Mouse (Mus musculus) MEL-GATA-1-ER (cell line): ENCODE measurements around the gene Samd7.

Source experiments
- DNase-seq: peaks from one replicate; pipeline ENCODE4 v3.0.0-alpha.2; 2012; ENCODE audit warnings: low read depth; ENCODE audit errors: extremely low read depth

The Samd7 gene

GRCm38 (mm10) chr3:30764877-30765276, 18.8 kb downstream of the Samd7 start:
- DNase-seq = no peak

DNA sequence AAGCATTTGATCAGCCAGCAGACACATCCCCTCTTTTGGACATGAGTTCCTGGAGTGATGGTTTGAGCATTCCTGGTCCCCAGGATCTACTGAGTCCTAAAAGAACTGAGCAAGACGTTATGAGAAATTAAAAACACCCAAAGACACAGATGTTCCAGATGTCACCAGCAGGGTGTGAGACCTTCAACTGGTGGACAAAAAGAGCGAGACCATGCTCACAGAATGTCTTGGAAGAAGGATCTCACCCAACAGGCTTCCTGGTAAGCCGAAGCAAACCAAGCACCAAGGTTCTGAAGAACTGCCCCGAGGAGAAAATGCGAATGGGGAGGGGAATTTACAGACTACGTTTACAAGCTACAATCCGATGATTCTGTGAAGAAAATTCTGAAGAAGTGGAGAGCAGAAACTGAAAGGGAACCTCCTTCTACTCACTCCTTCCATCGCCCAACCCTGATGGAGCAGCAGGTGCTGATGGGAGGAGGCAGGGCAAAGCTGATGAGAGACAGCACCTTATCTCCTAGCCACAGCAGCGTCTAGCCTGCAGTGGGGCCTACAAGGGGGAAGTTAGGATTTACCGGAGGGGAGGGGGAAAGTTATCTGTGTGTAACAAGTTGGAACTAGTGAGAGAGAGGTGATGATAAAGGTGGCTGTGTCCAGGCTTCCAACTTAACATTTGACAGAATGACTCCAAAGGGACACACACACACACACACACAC, 19.4 kb downstream of the Samd7 start:
- DNase-seq = peak; percentile 99

DNA sequence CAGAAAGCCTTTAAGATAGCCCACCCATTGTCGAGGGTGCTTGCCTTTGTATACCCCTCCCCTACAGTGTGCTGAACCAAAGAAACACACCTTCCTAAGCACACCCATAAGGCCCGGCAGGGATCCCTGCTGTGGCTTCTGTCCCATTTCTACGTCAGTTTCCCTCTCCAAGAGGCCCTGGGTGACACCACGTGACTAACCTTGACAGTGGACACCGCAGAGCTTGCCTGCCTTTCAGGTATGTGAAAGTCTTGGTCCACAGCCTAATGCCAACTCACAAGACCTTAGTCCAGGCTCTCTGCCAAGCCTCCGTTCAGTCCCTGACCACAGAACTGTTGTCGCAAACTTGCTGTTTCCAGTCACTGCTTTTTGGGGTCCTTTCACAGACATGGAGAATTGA, 20.1 kb downstream of the Samd7 start:
- no peak for DNase-seq

- DNase-seq = no peak
These were observed 21.2 kb downstream of the Samd7 start for GRCm38 (mm10) chr3:30767271-30767670.

- no peak for DNase-seq
These were observed 23.8 kb downstream of the Samd7 start for GRCm38 (mm10) chr3:30769755-30770515.

DNA sequence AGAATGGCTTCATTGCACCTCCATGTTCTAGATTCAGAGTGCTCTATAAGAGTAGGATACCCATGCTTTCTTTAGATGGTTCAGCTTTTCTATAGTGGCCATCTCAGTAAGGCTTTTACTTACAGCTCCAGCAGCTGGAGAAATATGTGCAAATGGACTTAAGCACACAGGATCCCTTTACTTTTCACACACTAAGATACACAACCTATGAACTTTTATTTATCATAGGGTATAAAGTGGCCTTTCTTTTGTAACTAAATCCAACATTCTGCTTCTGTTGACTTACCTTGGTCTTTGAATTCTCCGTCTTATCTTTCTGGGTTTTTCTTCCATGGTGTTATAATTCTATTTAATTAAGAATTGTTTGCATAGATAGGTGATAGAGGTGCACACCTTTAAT, 25.5 kb downstream of the Samd7 start:
- no peak for DNase-seq

GRCm38 (mm10) chr3:30772631-30773030, 26.5 kb downstream of the Samd7 start:
- no peak for DNase-seq

DNA sequence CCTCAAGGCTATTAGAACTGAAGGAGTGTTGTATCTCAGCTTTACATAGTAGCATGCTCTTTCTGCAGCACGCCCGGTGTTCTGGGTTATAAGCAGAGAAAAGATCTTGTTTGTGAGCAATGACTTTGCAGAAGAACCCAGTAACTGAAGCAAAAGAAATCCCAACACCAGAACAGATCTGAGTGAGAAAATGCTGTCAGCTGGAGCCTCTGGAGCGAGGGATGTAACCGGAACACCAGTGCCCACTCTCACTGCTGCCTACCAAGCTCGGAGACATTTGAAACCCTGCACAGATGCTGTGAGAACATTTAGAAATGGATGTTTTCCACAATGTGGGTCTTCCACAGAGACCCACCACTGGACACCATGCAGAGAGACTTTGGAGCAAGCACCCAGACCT, 28.6 kb downstream of the Samd7 start:
- no peak for DNase-seq

DNA sequence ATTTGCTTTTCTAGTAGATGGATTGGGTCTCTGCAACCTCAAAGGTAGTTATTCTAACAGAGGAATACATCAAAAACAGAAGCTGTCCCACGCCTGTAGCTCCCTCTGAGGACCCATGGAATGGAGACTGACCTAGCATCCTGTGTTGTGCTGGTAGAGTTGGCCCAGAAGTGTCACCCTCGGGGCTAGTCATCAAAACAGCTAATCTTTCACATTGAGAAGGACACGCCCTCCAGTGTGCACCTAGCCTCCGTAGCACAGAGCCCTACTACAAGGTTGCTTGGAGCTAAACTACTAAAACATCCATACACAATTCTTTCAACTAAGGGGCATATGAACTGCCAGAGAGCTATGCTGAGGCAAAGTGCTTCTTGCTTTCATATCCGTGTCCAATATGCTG, 31.9 kb downstream of the Samd7 start:
- no peak for DNase-seq

DNA sequence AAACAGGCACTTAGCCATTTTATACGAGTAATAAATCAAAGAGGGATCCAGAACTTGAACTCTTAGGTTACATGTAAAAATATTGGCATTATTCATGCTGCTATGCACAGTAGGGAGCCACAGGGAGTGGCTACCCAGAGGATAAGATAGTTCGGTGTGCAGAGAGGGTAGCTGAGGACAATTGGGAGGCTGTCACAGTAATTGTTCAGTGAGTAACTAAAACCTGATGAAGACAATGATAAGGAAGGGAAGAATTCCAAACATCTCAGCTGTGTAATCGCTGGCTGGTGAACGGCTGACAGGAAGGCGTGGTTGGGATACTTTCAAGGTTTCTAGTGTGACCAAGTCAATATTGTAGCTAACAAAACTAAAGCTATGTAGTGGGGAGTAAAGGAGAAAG, 42.4 kb downstream of the Samd7 start:
- DNase-seq = no peak

- peak; percentile 58 for DNase-seq
These were observed 46.8 kb downstream of the Samd7 start, which contains the start of gene Sec62 for GRCm38 (mm10) chr3:30792737-30793402. TSS of gene Sec62 (plus strand) at chr3:30792875.

- peak; percentile 29 for DNase-seq
These were observed 47.5 kb downstream of the Samd7 start for GRCm38 (mm10) chr3:30793403-30794221.

DNA sequence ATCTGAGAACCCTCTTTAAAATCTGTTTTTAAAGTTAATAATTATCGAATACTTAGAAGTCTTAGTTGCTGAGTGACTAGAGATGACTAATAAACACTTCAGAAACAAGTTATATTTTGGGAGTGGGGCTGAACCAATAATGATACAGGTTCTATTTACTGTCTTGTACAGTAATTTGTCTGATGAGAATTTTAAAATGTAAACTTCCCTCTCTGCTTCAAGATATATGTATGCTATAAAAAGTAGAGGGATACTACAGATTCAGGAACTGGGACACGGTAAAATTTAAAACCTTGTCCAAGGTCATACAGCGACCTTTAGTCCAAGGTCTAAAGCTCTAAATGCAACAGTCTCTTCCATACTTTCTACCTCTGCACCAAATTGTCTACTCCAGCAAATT, 56.1 kb downstream of the Samd7 start:
- DNase-seq = no peak

DNA sequence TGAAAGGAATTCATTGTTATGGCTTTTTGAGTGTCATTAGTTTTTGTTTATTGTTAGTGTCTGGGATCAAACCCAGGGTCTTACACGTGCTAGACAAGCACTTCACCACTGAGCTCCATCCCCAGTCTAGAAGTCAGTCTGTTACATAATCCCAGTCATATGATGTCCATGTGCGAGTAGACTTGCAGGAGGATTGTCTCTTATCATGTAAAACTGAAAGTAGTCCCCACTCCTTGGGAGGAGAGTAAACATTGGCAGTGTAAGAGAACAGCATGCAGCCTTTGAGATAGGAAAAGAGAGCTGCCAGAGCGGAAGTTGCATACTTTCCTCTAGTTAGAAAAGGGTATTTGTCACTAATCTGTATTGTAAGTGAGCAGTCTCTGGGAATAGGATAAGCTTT, 66.8 kb downstream of the Samd7 start:
- DNase-seq = no peak
